Mouse (Mus musculus): ENCODE measurements around the gene A930002H24Rik.
"Not testable (repeated sequence)": the region's sequence is repeated elsewhere in the genome, so short reads cannot be mapped to it uniquely, and the experiment has no call there.

A930002H24Rik gene

DNA sequence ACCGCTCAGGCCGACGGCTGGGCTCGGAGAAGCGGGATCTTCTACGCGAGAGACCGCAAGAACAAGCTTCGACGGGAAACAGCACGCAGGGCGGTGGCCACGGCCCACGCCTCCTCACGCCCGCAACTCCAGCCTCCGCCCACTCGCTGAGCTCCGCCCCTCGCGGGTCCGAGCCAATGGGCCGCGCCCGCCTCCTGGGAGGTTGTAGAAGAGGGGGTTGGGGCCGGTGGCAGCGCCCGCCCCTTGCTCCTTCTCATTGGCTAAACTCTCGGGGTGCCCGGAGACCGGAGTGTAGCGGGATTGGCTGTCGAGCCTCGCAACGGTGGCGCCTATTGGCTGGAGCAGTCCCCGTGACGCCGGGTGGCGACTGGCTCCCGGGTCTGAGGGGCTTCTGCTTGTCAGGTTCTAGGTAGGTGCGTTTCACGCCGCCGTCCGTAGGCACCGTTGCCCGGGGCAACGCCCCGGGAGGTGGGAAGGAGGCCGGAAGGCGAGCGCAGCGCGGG, at the start of gene A930002H24Rik:
Gene A930002H24Rik (minus strand): TSS at position 145 of the 503 bp plus-strand sequence.
- in situ Hi-C loops (cut with MboI): no loop called here

DNA sequence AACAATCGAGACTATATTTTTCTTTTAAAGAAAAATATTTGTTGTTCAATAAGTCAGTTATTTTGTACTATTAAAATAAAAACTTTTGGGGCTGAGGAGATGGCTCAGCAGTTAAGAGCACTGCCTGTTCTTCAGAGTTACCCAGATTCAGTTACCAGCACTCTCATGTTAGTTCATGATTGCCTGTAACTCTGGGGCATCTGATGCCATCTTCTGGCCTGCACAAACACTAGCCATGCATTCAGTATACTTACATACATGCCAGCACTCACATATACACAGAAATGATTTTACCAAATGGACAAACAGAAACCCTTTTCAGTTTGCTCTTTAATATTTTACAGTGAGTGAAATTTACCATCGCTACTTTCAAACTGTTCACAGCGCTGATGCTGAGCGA, 45.7 kb upstream of the A930002H24Rik start:
- in situ Hi-C loops (cut with MboI): no loop called here

DNA sequence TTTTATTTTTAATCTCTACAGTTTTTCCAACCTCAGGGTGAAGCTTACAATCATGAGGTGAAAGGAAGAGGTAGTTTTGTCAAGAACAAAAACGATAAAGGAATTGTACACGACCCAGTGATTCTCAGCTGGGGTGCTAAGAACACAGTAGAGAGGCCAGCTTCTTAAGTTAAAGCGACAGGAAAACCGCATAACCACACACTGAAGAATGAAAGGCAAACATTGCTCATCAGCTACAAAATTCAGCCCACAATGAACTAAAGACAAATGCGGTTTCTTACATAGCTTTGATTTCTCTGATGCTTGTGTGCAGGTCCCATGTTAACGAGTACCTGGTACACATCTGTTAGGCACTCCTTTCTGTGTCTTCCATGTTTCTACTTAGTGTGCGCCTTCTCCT, 33.5 kb upstream of the A930002H24Rik start:
- in situ Hi-C loops (cut with MboI): no loop called here

DNA sequence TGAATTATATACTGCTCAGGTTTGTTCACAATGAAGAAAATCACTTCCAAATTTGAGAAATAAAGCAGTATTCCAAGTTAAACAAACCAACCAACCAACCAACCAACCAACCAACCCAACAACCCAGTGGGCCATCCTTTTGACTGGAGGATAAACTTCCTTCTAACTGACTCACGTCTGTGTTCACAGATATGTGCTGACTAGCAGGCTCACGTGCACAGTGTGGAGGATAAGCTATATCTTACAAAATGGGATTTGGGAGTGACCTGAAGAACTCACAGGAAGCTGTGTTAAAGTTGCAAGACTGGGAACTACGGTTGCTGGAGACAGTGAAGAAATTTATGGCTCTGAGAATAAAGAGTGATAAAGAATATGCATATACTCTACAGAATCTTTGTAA, 32.2 kb upstream of the A930002H24Rik start:
- in situ Hi-C loops (cut with MboI): no loop called here

- in situ Hi-C loops (cut with MboI): no loop called here
Measured at GRCm38 (mm10) chr17:63890611-63891010, 27.0 kb upstream of the A930002H24Rik start.

- in situ Hi-C loops (cut with MboI): no loop called here
Measured at GRCm38 (mm10) chr17:63886988-63887387, 23.4 kb upstream of the A930002H24Rik start.

GRCm38 (mm10) chr17:63880009-63880408, 16.4 kb upstream of the A930002H24Rik start:
- in situ Hi-C loops (cut with MboI): no loop called here

DNA sequence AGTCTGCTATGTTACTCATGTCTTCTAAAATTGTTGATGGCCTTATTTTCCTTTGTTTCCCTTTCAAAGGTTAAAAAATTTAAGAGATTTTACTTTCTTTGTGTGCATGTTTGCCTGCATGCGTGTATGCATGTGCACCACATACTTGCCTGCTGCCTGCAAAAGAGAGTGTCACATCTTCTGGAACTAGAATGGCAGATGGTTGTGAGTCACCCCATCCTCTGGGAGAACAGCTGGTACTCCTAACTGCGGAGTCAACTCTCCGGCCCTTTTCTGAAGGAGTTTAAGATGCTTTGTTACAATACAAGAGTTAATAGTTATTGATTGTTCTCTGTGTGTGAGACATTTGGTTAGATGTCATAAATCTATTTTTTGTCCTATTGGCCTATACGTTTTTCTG, 15.3 kb upstream of the A930002H24Rik start:
- in situ Hi-C loops (cut with MboI): no loop called here

- in situ Hi-C loops (cut with MboI): no loop called here
Measured at GRCm38 (mm10) chr17:63871773-63872172, 8.2 kb upstream of the A930002H24Rik start.

GRCm38 (mm10) chr17:63864171-63864571, 580 bp upstream of the A930002H24Rik start:
- in situ Hi-C loops (cut with MboI): no loop called here

DNA sequence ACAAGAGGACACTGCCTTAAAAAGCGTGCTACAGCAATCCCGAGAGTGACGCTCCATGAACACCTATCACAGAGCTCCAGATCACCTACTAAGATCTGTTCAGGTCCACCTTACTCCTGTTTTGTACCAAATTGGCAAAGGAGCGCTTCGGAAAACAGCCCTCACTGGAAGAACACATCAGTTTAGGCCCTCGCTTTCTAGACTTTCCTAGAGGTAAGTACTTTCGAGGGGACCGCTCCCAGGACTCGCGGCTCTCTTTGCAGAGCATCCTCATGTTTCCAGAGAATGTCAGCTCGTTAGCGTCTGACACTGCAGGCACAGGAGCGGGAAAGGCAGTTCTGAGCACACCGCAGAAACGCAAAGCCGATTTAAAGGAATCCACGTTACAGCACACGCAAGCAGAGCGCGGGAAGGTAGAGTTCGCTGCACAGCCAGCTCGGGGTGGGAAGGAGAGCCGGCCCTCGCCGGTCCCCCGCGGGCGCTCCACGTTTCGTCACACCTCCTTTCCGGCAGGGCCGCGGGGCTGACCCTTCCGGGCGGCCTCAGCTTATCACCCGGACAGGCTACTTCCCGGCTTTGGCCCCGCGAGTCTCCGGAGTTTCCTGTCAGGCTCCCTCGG, 470 bp downstream of the A930002H24Rik start, which contains the start of gene Fer:
Gene Fer (plus strand): TSS at position 51 of the 619 bp plus-strand sequence.
- in situ Hi-C loops (cut with MboI): no loop called here

GRCm38 (mm10) chr17:63862399-63862798, 1.2 kb downstream of the A930002H24Rik start:
- in situ Hi-C loops (cut with MboI): no loop called here

DNA sequence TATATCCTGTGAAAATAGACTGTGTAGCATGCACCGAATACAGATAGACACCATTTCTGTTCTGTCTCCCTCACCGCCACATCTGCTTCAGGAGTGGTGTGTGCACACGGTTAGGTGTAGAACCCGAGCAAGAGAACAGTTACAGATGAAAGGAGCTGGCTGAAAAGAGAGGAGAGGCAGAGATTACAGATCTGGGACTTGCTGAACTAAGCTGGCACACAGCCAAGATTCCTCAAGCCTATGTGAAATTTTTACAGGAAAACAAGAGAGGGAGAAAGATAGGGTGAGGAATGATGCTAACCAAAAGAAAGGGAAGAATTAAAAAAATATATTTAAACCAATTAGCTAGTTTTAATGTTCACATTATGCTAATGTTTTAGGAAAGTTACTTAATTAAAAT, 2.6 kb downstream of the A930002H24Rik start:
- in situ Hi-C loops (cut with MboI): no loop called here

DNA sequence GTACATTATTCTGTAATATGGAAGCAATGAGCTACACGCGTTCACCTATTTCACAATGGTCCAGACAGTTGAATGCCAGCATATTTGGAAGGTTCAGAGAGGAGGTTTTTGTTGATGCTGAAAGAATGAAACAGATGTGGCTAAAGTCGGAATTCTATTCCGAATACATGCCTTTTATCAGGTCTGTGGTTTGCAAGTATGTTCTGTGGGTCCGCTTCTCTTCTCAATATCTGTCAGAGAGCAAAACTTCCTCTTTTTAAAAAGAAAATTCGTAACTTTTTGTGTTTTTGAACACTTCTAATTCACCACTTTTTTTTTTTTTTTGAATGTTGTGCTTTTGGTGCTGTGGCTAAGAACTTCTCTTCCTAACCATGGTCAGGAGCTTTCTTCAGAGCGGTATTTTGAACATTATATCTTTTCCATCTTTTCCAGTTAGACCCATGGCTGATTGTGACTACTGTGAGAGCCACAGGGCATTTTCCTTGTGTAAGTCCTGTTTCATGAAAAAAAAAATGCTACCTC, 6.5 kb downstream of the A930002H24Rik start:
- in situ Hi-C loops (cut with MboI): no loop called here

GRCm38 (mm10) chr17:63850016-63850415, 13.6 kb downstream of the A930002H24Rik start:
- in situ Hi-C loops (cut with MboI): no loop called here

GRCm38 (mm10) chr17:63849566-63849965, 14.0 kb downstream of the A930002H24Rik start:
- in situ Hi-C loops (cut with MboI): no loop called here

DNA sequence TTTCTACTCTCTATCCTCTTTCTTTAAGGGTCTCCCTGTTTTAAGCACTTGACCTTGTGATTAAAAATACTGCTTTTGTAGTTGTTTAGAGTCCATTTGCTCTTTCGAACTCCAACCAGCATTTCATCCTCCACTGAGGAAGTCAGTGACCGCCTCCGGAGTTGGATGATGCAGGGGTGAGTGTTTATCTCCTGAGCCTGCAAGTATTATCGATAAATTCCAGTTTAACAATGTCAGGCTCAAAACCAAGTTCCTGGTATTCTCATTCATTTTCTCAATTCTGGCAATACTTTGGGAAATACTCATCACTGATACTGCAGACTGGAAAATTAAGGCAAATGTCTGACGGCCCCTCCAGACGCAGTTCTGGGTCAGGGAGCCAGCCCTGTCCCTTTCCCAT, 14.4 kb downstream of the A930002H24Rik start:
- in situ Hi-C loops (cut with MboI): no loop called here

DNA sequence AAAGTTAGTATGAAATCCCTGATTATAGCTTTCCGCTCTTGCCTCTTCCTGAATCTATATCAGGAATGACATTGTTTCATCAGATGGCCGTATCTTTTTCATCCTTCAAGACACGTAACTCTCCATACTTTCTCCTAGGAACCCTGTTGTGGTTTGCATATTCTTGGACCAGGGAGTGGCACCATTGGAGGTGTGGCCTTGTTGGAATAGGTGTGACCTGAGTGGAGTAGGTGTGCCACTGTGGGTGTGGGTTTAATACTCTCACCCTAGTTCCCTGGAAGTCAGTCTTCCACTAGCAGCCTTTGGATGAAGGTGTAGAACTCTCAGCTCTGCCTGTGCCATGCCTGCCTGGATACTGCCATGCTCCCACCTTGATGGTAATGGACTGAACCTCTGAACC, 17.8 kb downstream of the A930002H24Rik start:
- in situ Hi-C loops (cut with MboI): not testable (repeated sequence)

- in situ Hi-C loops (cut with MboI): no loop called here
Measured at GRCm38 (mm10) chr17:63844936-63845335, 18.7 kb downstream of the A930002H24Rik start.

DNA sequence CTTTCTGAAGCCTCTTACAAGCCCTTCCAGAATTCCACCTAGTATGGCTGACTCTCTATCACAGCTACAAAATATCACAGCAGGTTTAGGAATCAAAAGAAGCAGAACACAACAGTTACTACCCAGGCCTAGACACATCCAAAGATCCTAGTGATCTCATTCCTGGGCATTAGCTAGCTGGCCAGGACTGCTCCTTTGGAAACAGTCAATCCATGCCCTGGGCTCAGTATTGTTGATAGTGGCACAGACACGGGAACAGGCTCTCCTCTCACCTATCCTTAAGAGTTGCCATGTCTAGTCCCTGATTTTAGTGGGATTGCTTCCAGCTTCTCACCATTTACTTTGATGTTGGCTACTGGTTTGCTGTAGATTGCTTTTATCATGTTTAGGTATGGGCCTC, 21.4 kb downstream of the A930002H24Rik start:
- in situ Hi-C loops (cut with MboI): no loop called here

GRCm38 (mm10) chr17:63839636-63840269, 23.8 kb downstream of the A930002H24Rik start:
- in situ Hi-C loops (cut with MboI): no loop called here

GRCm38 (mm10) chr17:63838144-63838543, 25.4 kb downstream of the A930002H24Rik start:
- in situ Hi-C loops (cut with MboI): no loop called here

DNA sequence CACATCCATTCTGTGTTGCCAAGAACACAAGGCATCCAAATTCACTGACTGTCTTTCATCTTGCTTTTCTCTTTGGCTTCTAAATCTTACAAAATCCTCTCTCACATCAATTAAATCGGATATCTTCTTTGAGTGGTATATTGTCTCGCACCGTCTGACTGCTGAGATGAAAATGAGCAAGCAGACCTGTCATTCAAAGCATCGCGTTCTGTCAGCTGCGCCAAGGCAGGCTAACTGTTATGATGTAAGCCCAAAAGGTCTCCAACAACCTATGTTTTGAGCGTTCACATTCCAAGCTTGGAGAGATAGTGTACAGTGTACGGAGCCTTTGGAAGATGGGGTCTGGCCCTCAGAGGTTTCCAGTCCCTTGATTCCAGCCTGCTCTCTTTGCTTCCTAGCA, 26.9 kb downstream of the A930002H24Rik start:
- in situ Hi-C loops (cut with MboI): no loop called here

Measured in mature B cell (primary cell).